ENCODE assay signal across 8 mouse cellular contexts in the genomic region with DNA sequence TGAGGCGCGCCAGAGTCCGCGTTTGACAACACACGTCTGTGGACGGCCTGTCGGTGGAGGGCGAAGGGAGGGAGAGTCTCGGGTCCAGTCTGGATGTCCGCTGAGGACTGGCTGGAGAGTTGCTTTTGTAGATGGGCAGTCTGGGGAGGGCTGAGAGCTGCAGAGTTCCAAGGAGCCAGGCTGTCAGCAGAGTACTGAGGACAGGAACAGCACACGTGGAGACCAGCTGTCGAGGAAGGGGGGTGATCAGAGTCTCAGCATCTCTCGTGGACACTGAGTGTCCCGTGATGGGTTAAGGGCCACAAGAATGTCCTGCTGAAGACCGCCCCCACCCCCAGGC. TPM values are rescaled to one million over a fixed set of nuclear protein-coding genes. Genes with fewer than 3 reads are reported as not detected.
A peak's percentile ranks its signal among the peaks of the same experiment; 100 is the strongest.
DNase-seq lines count a peak whose midpoint lies in the region; ATAC-seq and TF ChIP-seq lines count a peak whose summit lies in the region.

No protein-coding gene starts in this region.

- no peaks in the 10 kb centered on the region for H3K27me3 ChIP-seq in kidney, postnatal 0 days (ENCODE audit: insufficient read depth, low read length)
- H3K27me3 ChIP-seq in embryonic facial prominence, embryonic 11.5 days (ENCODE audit: control insufficient read depth, insufficient read depth, low read length), result no peaks in the 10 kb centered on the region
- H3K27me3 ChIP-seq in intestine, embryonic 14.5 days (replicated peaks; ENCODE audit: control insufficient read depth, insufficient read depth, low read length), result no peaks in the 10 kb centered on the region
- no peaks in the 10 kb centered on the region for H3K27me3 ChIP-seq in midbrain, postnatal 0 days (ENCODE audit: insufficient read depth, low read length)

- TF ChIP-seq CTCF in kidney, postnatal 0 days (IDR thresholded peaks at IDR 0.05; ENCODE audit: low read depth), result no peak
- no peak for TF ChIP-seq CTCF in midbrain, postnatal 0 days (IDR thresholded peaks at IDR 0.05)

- H3K4me2 ChIP-seq in kidney, postnatal 0 days (ENCODE audit: low read length), result peak overlapping the region; percentile 89
- peak overlapping the region; percentile 83 for H3K4me2 ChIP-seq in embryonic facial prominence, embryonic 11.5 days (ENCODE audit: low read depth, low read length)
- H3K4me2 ChIP-seq in intestine, embryonic 14.5 days (ENCODE audit: low read length), result peak overlapping the region; percentile 66
- H3K4me2 ChIP-seq in midbrain, postnatal 0 days (ENCODE audit: low read depth, low read length, poor library complexity, severe bottlenecking), result peak overlapping the region; percentile 85

- 2% methylated on average over 15 of the region's 15 CpGs for WGBS in kidney, postnatal 0 days
- WGBS in embryonic facial prominence, embryonic 11.5 days, result 0% methylated on average over 15 of the region's 15 CpGs
- WGBS in intestine, embryonic 14.5 days, result 1% methylated on average over 15 of the region's 15 CpGs
- WGBS in midbrain, postnatal 0 days, result under 1% methylated on average over 15 of the region's 15 CpGs

- H3K4me1 ChIP-seq in kidney, postnatal 0 days (replicated peaks; ENCODE audit: insufficient read depth, low read length), result 0 out of 2 replicates have a peak, but pooled peaks cover 10% of the 10 kb centered on the region
- peaks cover 3% of the 10 kb centered on the region for H3K4me1 ChIP-seq in embryonic facial prominence, embryonic 11.5 days (ENCODE audit: control insufficient read depth, insufficient read depth, low read length)
- peaks cover 4% of the 10 kb centered on the region for H3K4me1 ChIP-seq in intestine, embryonic 14.5 days (replicated peaks; ENCODE audit: control insufficient read depth, insufficient read depth, low read length)
- no peaks in the 10 kb centered on the region; the same call in 1 of the 2 replicates for H3K4me1 ChIP-seq in midbrain, postnatal 0 days (ENCODE audit: insufficient read depth, low read length)

- DNase-seq in kidney, postnatal 0 days (ENCODE audit: low spot score), result peak; percentile 69
- no peak for DNase-seq in kidney, adult 11 months
- DNase-seq in embryonic facial prominence, embryonic 11.5 days (ENCODE audit: low spot score), result peak; percentile 51
- no peak for DNase-seq in intestine, embryonic 14.5 days (ENCODE audit: low spot score)
- DNase-seq in midbrain, postnatal 0 days (ENCODE audit: low spot score), result no peak
- no peak for DNase-seq in spleen, adult 12 weeks (ENCODE audit: low spot score)
- no peak for DNase-seq in left cerebral cortex, postnatal 14 days (ENCODE audit: low spot score in 2 of 2)
- no peak for DNase-seq in kidney, postnatal 14 days

- intact Hi-C loops in left cerebral cortex, postnatal 14 days (cut with DNase I), result loop anchor here (10.0 kb wide), 1 partner anchor 212 kb away; no protein-coding TSS in a partner anchor

- H3K9ac ChIP-seq in kidney, postnatal 0 days (ENCODE audit: low read depth, low read length), result peak overlapping the region; percentile 65
- peak overlapping the region; percentile 77 for H3K9ac ChIP-seq in embryonic facial prominence, embryonic 11.5 days (replicated peaks; ENCODE audit: low read length)
- peak overlapping the region; percentile 64 for H3K9ac ChIP-seq in intestine, embryonic 14.5 days (ENCODE audit: low read length)
- H3K9ac ChIP-seq in midbrain, postnatal 0 days (replicated peaks; ENCODE audit: low read length, poor library complexity, severe bottlenecking), result peak overlapping the region; percentile 68

- peak overlapping the region; percentile 83 for H3K27ac ChIP-seq in kidney, postnatal 0 days
- peak overlapping the region; percentile 28; the same call in 1 of the 2 replicates for H3K27ac ChIP-seq in embryonic facial prominence, embryonic 11.5 days (replicated peaks; ENCODE audit: low read depth, low read length)
- peak overlapping the region; percentile 67; the same call in 1 of the 2 replicates for H3K27ac ChIP-seq in intestine, embryonic 14.5 days (ENCODE audit: low read depth)
- peak overlapping the region; percentile 13; the same call in 1 of the 2 replicates for H3K27ac ChIP-seq in midbrain, postnatal 0 days (ENCODE audit: low read depth, low read length)

- H3K4me3 ChIP-seq in kidney, postnatal 0 days (replicated peaks; ENCODE audit: low read depth, low read length), result peak overlapping the region; percentile 58
- peak overlapping the region; percentile 74 for H3K4me3 ChIP-seq in embryonic facial prominence, embryonic 11.5 days (ENCODE audit: low read depth, low read length)
- peak overlapping the region; percentile 73 for H3K4me3 ChIP-seq in intestine, embryonic 14.5 days (ENCODE audit: low read depth, low read length)
- peak overlapping the region; percentile 74 for H3K4me3 ChIP-seq in midbrain, postnatal 0 days (ENCODE audit: low read depth, low read length)

- no peak; the same call in 1 of the 2 replicates for ATAC-seq in kidney, postnatal 0 days (replicated peaks; ENCODE audit: low FRiP score, low read depth)
- ATAC-seq in embryonic facial prominence, embryonic 11.5 days (replicated peaks; ENCODE audit: insufficient number of reproducible peaks, low FRiP score, low TSS enrichment, low read depth), result peak; percentile 71
- ATAC-seq in intestine, embryonic 14.5 days (replicated peaks; ENCODE audit: low FRiP score, low TSS enrichment, low read depth), result peak; percentile 63
- ATAC-seq in midbrain, postnatal 0 days (ENCODE audit: low FRiP score), result peak; percentile 69

- no peaks in the 10 kb centered on the region for H3K9me3 ChIP-seq in kidney, postnatal 0 days (replicated peaks; ENCODE audit: low read length)
- H3K9me3 ChIP-seq in embryonic facial prominence, embryonic 11.5 days (replicated peaks; ENCODE audit: control insufficient read depth, low read length), result no peaks in the 10 kb centered on the region
- no peaks in the 10 kb centered on the region for H3K9me3 ChIP-seq in intestine, embryonic 14.5 days (ENCODE audit: control insufficient read depth, low read length)
- no peaks in the 10 kb centered on the region for H3K9me3 ChIP-seq in midbrain, postnatal 0 days (ENCODE audit: low read length)

- 0 out of 2 replicates have a peak, but pooled peaks cover 5% of the 10 kb centered on the region for H3K36me3 ChIP-seq in kidney, postnatal 0 days (ENCODE audit: insufficient read depth, low read length)
- H3K36me3 ChIP-seq in embryonic facial prominence, embryonic 11.5 days (replicated peaks; ENCODE audit: control insufficient read depth, insufficient read depth, low read depth, low read length), result no peaks in the 10 kb centered on the region; the same call in 1 of the 2 replicates
- H3K36me3 ChIP-seq in intestine, embryonic 14.5 days (ENCODE audit: control insufficient read depth, insufficient read depth, low read length), result peaks cover 22% of the 10 kb centered on the region
- H3K36me3 ChIP-seq in midbrain, postnatal 0 days (ENCODE audit: insufficient read depth, low read length), result no peaks in the 10 kb centered on the region

RNA-seq across cellular contexts. Expression of a gene that starts 0.4 kb away (rescaled TPM):
- polyA plus RNA-seq in kidney, postnatal 0 days (2015; fragmentation: Nextera tagmentation; extraction: Ambion mirVana), result 8.0 and 9.1 TPM in 2 replicates
- polyA plus RNA-seq in embryonic facial prominence, embryonic 11.5 days (2014; fragmentation: Nextera tagmentation; extraction: Ambion mirVana), result 6.9 and 7.7 TPM in 2 replicates
- polyA plus RNA-seq in intestine, embryonic 14.5 days (2014; fragmentation: Nextera tagmentation; extraction: Ambion mirVana), result 6.6 and 7.2 TPM in 2 replicates
- 7.4 and 7.8 TPM in 2 replicates for total RNA-seq in midbrain, postnatal 0 days (2014; rRNA removed)
- 2.2 and 2.3 TPM in 2 replicates for polyA plus RNA-seq in midbrain, postnatal 0 days (2015; fragmentation: Nextera tagmentation; extraction: Ambion mirVana)
- 10 to 100 TPM; 11.0 to 11.6 TPM for total RNA-seq in left cerebral cortex, postnatal 14 days (2021)

RNA-seq across cellular contexts. Expression of a gene that starts 33.7 kb away (rescaled TPM):
- 151 and 160 TPM in 2 replicates for polyA plus RNA-seq in kidney, postnatal 0 days (2015; fragmentation: Nextera tagmentation; extraction: Ambion mirVana)
- polyA plus RNA-seq in embryonic facial prominence, embryonic 11.5 days (2014; fragmentation: Nextera tagmentation; extraction: Ambion mirVana), result 106 TPM in 2 replicates
- 124 and 142 TPM in 2 replicates for polyA plus RNA-seq in intestine, embryonic 14.5 days (2014; fragmentation: Nextera tagmentation; extraction: Ambion mirVana)
- total RNA-seq in midbrain, postnatal 0 days (2014; rRNA removed), result 67.4 and 75.6 TPM in 2 replicates
- 66.2 and 76.8 TPM in 2 replicates for polyA plus RNA-seq in midbrain, postnatal 0 days (2015; fragmentation: Nextera tagmentation; extraction: Ambion mirVana)
- 100 to 1,000 TPM; 159 to 165 TPM for total RNA-seq in left cerebral cortex, postnatal 14 days (2021)

Comparison
In these comparisons a context has a peak if more than half of its experiments do, and no peak if none do; other contexts are left out.
1. DNase-seq: peak in kidney, postnatal 0 days (single experiment) and embryonic facial prominence, embryonic 11.5 days (single experiment); none in kidney, adult 11 months (single experiment), intestine, embryonic 14.5 days (single experiment), midbrain, postnatal 0 days (single experiment), spleen, adult 12 weeks (single experiment), left cerebral cortex, postnatal 14 days (0 of 2) and kidney, postnatal 14 days (single experiment).
2. H3K27ac ChIP-seq: peak in every context shown above with its lines; median percentile 83 in kidney, postnatal 0 days; 67 in intestine, embryonic 14.5 days; 28 in embryonic facial prominence, embryonic 11.5 days; 13 in midbrain, postnatal 0 days.
3. Peak in every context shown above with its lines, with median percentiles within 50 percentile points of each other: H3K4me2 ChIP-seq, H3K4me3 ChIP-seq and H3K9ac ChIP-seq.